Mouse (Mus musculus) kidney, adult 18-20 months (tissue): ENCODE measurements around the gene Akap7.
A peak's percentile ranks its signal among the peaks of the same experiment; 100 is the strongest.
"Not testable (repeated sequence)": the region's sequence is repeated elsewhere in the genome, so short reads cannot be mapped to it uniquely, and the experiment has no call there.

ENCODE experiments used
- DNase-seq: peaks from one replicate; pipeline ENCODE4 v3.0.0; 2021

The Akap7 gene

GRCm38 (mm10) chr10:25250108-25250507 is 57.6 kb downstream of the Akap7 start:
- peak; percentile 50 for DNase-seq

- no peak for DNase-seq
These were observed 61.5 kb downstream of the Akap7 start for GRCm38 (mm10) chr10:25246173-25246572.

- peak; percentile 17 for DNase-seq
These were observed 68.5 kb downstream of the Akap7 start for GRCm38 (mm10) chr10:25239156-25239555.

- no peak for DNase-seq
These were observed 73.6 kb downstream of the Akap7 start for GRCm38 (mm10) chr10:25234080-25234479.

GRCm38 (mm10) chr10:25232700-25233099 is 75.0 kb downstream of the Akap7 start:
- no peak for DNase-seq

- DNase-seq: no peak
These were observed 76.3 kb downstream of the Akap7 start for GRCm38 (mm10) chr10:25231358-25231757.

GRCm38 (mm10) chr10:25224371-25224770 is 83.3 kb downstream of the Akap7 start:
- no peak for DNase-seq

- DNase-seq: no peak
These were observed 86.9 kb downstream of the Akap7 start for GRCm38 (mm10) chr10:25220754-25221153.

- no peak for DNase-seq
These were observed 87.7 kb downstream of the Akap7 start for GRCm38 (mm10) chr10:25219901-25220495.

GRCm38 (mm10) chr10:25219220-25219628 is 88.4 kb downstream of the Akap7 start:
- DNase-seq: peak; percentile 53

GRCm38 (mm10) chr10:25218746-25219145 is 88.9 kb downstream of the Akap7 start:
- DNase-seq: no peak

GRCm38 (mm10) chr10:25215977-25216376 is 91.7 kb downstream of the Akap7 start:
- DNase-seq: no peak

- DNase-seq: no peak
These were observed 94.0 kb downstream of the Akap7 start for GRCm38 (mm10) chr10:25213716-25214115.

GRCm38 (mm10) chr10:25208619-25209018 is 99.1 kb downstream of the Akap7 start:
- no peak for DNase-seq

- DNase-seq: no peak
These were observed 99.8 kb downstream of the Akap7 start for GRCm38 (mm10) chr10:25207866-25208265.

- DNase-seq: no peak
These were observed 107.0 kb downstream of the Akap7 start for GRCm38 (mm10) chr10:25200691-25201090.

- peak; percentile 36 for DNase-seq
These were observed 107.9 kb downstream of the Akap7 start for GRCm38 (mm10) chr10:25199510-25200353.

- no peak for DNase-seq
These were observed 109.1 kb downstream of the Akap7 start for GRCm38 (mm10) chr10:25198575-25198974.

GRCm38 (mm10) chr10:25198048-25198447 is 109.6 kb downstream of the Akap7 start:
- DNase-seq: no peak

- DNase-seq: no peak
These were observed 115.2 kb downstream of the Akap7 start for GRCm38 (mm10) chr10:25192180-25193073.

GRCm38 (mm10) chr10:25191166-25191565 is 116.5 kb downstream of the Akap7 start:
- no peak for DNase-seq

- not testable (repeated sequence) for DNase-seq
These were observed 121.4 kb downstream of the Akap7 start for GRCm38 (mm10) chr10:25186240-25186639.

- no peak for DNase-seq
These were observed 122.0 kb downstream of the Akap7 start for GRCm38 (mm10) chr10:25185691-25186090.
